Mouse (Mus musculus): ENCODE measurements around the gene Eaf2. TPM values are rescaled to one million over a fixed set of nuclear protein-coding genes. Genes with fewer than 3 reads are reported as not detected.
A peak's percentile ranks its signal among the peaks of the same experiment; 100 is the strongest.

Eaf2 gene
- polyA plus RNA-seq, 1 experiment from 2014 or later, result 0.38 TPM

DNA sequence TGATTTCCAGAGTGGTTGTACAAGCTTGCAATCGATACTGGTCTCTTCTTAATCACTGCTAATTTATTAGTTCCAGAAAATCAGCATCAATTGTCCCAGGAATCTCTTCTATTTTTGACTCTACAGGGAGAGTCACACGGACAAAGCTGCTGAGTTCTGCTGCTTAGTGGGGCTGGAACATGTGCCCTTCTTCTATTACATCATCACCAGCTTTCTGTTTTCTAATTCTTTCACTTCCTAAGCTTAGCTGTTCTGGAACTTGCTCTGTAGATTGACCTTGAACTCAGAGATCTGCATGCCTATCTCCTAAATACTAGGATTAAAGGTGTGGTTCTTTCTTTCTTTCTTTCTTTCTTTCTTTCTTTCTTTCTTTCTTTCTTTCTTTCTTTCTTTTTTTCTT lies 76.5 kb downstream of the Eaf2 start:
- H3K27ac ChIP-seq (replicated peaks; ENCODE audit: low read depth, low read length), result no peak overlapping the region
- H3K36me3 ChIP-seq (ENCODE audit: control insufficient read depth, insufficient read depth, low read length), result no peaks in the 10 kb centered on the region
- no peak for DNase-seq
- H3K9me3 ChIP-seq (ENCODE audit: control insufficient read depth, low read length), result no peaks in the 10 kb centered on the region
- ATAC-seq (ENCODE audit: low FRiP score, low TSS enrichment), result no peak
- H3K4me2 ChIP-seq (ENCODE audit: low read length), result no peak overlapping the region
- H3K4me1 ChIP-seq (ENCODE audit: control insufficient read depth, insufficient read depth, low read length), result no peaks in the 10 kb centered on the region
- H3K27me3 ChIP-seq (ENCODE audit: control insufficient read depth, insufficient read depth, low read length), result no peaks in the 10 kb centered on the region
- H3K9ac ChIP-seq (replicated peaks; ENCODE audit: low read length), result no peak overlapping the region
- 82% methylated on average over 2 of the region's 2 CpGs for WGBS
- H3K4me3 ChIP-seq (replicated peaks; ENCODE audit: low read depth, low read length), result no peak overlapping the region

DNA sequence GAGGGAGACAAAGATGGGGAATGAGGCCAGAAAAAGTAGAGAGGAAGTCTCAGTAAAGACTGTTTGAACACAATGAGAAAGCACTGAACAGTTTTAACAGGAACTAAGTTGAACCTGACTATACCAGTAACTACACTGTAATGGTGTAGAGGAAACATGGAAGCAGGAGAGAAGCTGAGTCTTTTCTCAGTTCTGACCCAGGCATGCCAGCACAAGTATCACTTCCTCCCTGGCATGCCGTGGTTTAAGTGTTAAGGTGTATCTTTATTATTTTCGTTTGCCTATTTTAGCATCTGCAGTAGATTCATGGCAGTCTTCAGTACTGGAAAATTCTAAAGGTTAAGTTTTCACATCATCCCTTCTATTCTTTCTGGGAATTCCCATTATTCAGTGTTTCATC lies 79.8 kb downstream of the Eaf2 start:
- 91% methylated on average over 2 of the region's 2 CpGs for WGBS
- H3K27ac ChIP-seq (replicated peaks; ENCODE audit: low read depth, low read length), result no peak overlapping the region
- H3K36me3 ChIP-seq (ENCODE audit: control insufficient read depth, insufficient read depth, low read length), result no peaks in the 10 kb centered on the region
- no peaks in the 10 kb centered on the region for H3K4me1 ChIP-seq (ENCODE audit: control insufficient read depth, insufficient read depth, low read length)
- H3K9me3 ChIP-seq (ENCODE audit: control insufficient read depth, low read length), result no peaks in the 10 kb centered on the region
- no peak for DNase-seq
- H3K4me2 ChIP-seq (ENCODE audit: low read length), result no peak overlapping the region
- no peak for ATAC-seq (ENCODE audit: low FRiP score, low TSS enrichment)
- no peaks in the 10 kb centered on the region for H3K27me3 ChIP-seq (ENCODE audit: control insufficient read depth, insufficient read depth, low read length)
- H3K4me3 ChIP-seq (replicated peaks; ENCODE audit: low read depth, low read length), result no peak overlapping the region
- no peak overlapping the region for H3K9ac ChIP-seq (replicated peaks; ENCODE audit: low read length)

DNA sequence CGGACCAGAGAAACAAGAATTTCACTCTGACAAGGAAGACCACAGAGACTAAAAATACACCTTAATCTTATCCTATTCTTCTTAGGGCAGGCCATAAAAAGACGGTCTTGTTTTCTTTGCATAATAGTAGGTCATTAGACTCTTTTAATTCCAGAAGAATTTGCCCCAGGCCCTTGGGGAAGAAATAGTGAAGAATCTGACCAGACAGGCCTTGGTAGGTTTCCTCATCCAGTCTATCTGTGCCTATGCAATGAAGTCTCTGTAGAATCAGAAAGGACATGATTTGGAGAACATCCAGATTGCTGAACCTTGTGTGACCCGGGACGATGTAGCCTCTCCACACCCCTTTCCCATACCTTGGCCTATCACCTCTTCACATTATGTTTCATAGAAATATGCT lies 84.6 kb downstream of the Eaf2 start:
- Histone ChIP-seq H3K27ac (replicated peaks; ENCODE audit: low read depth, low read length) (no peak overlapping the region), H3K4me2 (ENCODE audit: low read length) (no peak overlapping the region), H3K9ac (replicated peaks; ENCODE audit: low read length) (no peak overlapping the region), H3K4me1 (ENCODE audit: control insufficient read depth, insufficient read depth, low read length) (no peaks in the 10 kb centered on the region), H3K27me3 (ENCODE audit: control insufficient read depth, insufficient read depth, low read length) (no peaks in the 10 kb centered on the region), H3K4me3 (replicated peaks; ENCODE audit: low read depth, low read length) (no peak overlapping the region), H3K36me3 (ENCODE audit: control insufficient read depth, insufficient read depth, low read length) (no peaks in the 10 kb centered on the region), H3K9me3 (ENCODE audit: control insufficient read depth, low read length) (no peaks in the 10 kb centered on the region)
- WGBS, result 94% methylated on average over 4 of the region's 4 CpGs
- ATAC-seq (ENCODE audit: low FRiP score, low TSS enrichment) (no peak), DNase-seq (no peak)

DNA sequence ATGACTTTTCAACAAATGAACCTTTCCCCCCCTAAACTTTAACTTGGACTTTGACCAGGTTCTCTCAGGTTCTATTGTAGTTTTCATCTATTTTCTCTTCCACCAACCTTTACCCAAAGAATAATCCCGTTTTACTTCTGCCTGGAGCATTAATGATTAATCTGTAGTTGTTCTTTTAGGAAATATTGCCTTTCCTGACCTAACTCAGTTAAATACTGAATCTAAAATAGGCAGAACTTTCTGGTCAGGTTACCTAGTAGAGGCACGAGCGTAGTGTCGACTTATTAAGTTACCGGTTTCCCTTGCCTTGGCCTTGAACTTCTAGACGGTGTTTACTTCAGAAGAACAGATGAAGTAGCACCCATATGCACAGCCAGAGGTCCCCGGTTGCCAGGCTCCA lies 88.3 kb downstream of the Eaf2 start:
- no peak for DNase-seq
- H3K27me3 ChIP-seq (ENCODE audit: control insufficient read depth, insufficient read depth, low read length), result no peaks in the 10 kb centered on the region

DNA sequence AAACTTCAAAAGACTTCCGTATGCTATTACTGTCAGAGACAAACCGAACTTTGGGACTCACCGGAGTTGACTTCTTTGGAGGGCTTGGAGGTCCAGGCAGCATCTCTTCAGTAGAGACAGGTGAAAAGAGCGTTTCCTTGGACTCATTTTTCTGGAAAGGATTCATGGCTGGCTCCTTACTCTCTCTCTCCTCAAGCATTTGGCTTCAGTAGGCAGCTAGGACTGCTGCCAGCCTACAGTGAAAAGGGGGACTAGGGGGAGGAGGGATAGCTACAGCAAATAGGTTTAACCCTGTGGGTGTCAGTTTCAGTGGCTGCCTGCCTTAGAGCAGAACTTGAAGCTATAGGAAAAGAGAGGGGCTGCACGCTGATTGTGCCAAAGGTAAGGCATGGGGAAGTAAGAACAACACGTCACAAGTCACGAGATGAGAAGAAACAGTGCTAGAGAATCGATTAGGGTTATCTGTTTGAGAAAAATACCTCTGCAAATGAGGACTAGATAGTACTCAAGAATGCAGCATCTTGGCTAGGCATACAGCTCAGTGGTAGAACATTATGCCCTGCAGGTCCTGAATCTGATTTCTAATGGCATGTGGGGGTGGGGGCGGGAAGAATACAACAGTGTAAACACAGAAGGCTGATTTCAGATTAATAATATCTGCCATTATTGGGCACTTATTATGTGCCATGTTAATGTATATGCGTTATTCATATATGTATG lies 90.0 kb downstream of the Eaf2 start, which contains the start of gene Slc15a2:
Slc15a2 (minus strand) TSS at position 369 of the 720 bp plus-strand sequence.
- no peaks in the 10 kb centered on the region for H3K27me3 ChIP-seq (ENCODE audit: control insufficient read depth, insufficient read depth, low read length)
- no peak within 1 kb of the TSS for H3K9ac ChIP-seq (replicated peaks; ENCODE audit: low read length)
- no peaks in the 10 kb centered on the region for H3K9me3 ChIP-seq (ENCODE audit: control insufficient read depth, low read length)
- H3K27ac ChIP-seq (replicated peaks; ENCODE audit: low read depth, low read length), result 0 out of 2 replicates have a peak within 1 kb of the TSS, but pooled peaks have one; percentile 14
- H3K4me1 ChIP-seq (ENCODE audit: control insufficient read depth, insufficient read depth, low read length), result no peaks in the 10 kb centered on the region
- no peak within 1 kb of the TSS for H3K4me2 ChIP-seq (ENCODE audit: low read length)
- ATAC-seq (ENCODE audit: low FRiP score, low TSS enrichment) (peak; percentile 58; the same call in 1 of the 2 replicates), DNase-seq (peak; percentile 59)
- 81% methylated on average over 10 of the region's 10 CpGs for WGBS
- no peaks in the 10 kb centered on the region for H3K36me3 ChIP-seq (ENCODE audit: control insufficient read depth, insufficient read depth, low read length)
- H3K4me3 ChIP-seq (replicated peaks; ENCODE audit: low read depth, low read length), result no peak within 1 kb of the TSS

More for the DNA sequence above, 88.3 kb downstream of the Eaf2 start:
- no peaks in the 10 kb centered on the region for H3K9me3 ChIP-seq (ENCODE audit: control insufficient read depth, low read length)
- H3K27ac ChIP-seq (replicated peaks; ENCODE audit: low read depth, low read length), result no peak overlapping the region
- H3K4me2 ChIP-seq (ENCODE audit: low read length), result no peak overlapping the region
- no peak for ATAC-seq (ENCODE audit: low FRiP score, low TSS enrichment)
- no peaks in the 10 kb centered on the region for H3K36me3 ChIP-seq (ENCODE audit: control insufficient read depth, insufficient read depth, low read length)
- WGBS, result 94% methylated on average over 7 of the region's 7 CpGs
- H3K9ac ChIP-seq (replicated peaks; ENCODE audit: low read length), result no peak overlapping the region
- no peak overlapping the region for H3K4me3 ChIP-seq (replicated peaks; ENCODE audit: low read depth, low read length)
- H3K4me1 ChIP-seq (ENCODE audit: control insufficient read depth, insufficient read depth, low read length), result no peaks in the 10 kb centered on the region

DNA sequence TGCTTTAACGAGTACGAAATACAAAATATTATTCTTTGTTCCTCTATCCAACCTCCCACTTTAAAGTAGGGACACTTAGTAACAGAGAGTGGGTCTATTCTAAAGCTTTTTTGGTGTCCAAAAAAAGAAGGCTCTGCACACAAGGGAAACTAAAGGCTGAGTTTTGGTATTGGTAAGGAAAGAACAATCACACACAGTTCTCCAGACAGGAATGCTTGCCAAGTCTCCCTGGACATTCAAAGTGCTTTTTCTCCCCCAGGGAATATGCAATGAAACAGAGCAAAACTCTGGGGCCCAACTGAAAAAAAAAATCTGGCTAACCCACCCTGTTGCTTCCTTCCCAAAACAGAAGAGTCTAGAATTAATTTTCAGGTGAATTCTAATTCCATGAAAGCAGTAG lies 90.7 kb downstream of the Eaf2 start:
- Histone ChIP-seq H3K9me3 (ENCODE audit: control insufficient read depth, low read length) (no peaks in the 10 kb centered on the region), H3K27ac (replicated peaks; ENCODE audit: low read depth, low read length) (0 out of 2 replicates have a peak overlapping the region, but pooled peaks have one; percentile 14), H3K4me1 (ENCODE audit: control insufficient read depth, insufficient read depth, low read length) (no peaks in the 10 kb centered on the region), H3K4me2 (ENCODE audit: low read length) (no peak overlapping the region), H3K9ac (replicated peaks; ENCODE audit: low read length) (no peak overlapping the region), H3K36me3 (ENCODE audit: control insufficient read depth, insufficient read depth, low read length) (no peaks in the 10 kb centered on the region), H3K27me3 (ENCODE audit: control insufficient read depth, insufficient read depth, low read length) (no peaks in the 10 kb centered on the region), H3K4me3 (replicated peaks; ENCODE audit: low read depth, low read length) (no peak overlapping the region)
- no peak for ATAC-seq (ENCODE audit: low FRiP score, low TSS enrichment)
- WGBS, result 84% methylated on average over 2 of the region's 2 CpGs
- peak; percentile 46 for DNase-seq

DNA sequence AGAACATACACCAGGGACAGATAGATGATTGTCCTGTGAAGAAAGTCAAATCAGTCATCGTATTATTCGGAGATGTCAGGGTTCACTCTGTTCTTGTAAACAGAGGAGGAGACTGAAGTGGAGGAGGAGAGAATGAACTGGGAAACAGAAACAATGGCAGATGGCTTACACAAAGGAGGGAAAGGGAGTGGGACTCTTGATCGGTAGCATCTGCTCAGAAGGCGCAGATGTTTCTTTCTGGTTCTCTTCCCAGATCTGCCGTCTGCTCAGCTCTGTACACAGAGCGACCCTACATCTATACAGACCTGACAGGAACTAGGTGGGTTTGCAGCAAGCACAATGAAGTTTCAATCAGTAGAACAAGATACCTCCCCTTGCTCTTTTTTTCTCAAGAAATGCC lies 99.1 kb downstream of the Eaf2 start:
- no peak overlapping the region for H3K4me2 ChIP-seq (ENCODE audit: low read length)
- H3K4me3 ChIP-seq (replicated peaks; ENCODE audit: low read depth, low read length), result no peak overlapping the region
- H3K27me3 ChIP-seq (ENCODE audit: control insufficient read depth, insufficient read depth, low read length), result no peaks in the 10 kb centered on the region
- no peak for ATAC-seq (ENCODE audit: low FRiP score, low TSS enrichment)
- H3K27ac ChIP-seq (replicated peaks; ENCODE audit: low read depth, low read length), result no peak overlapping the region
- H3K4me1 ChIP-seq (ENCODE audit: control insufficient read depth, insufficient read depth, low read length), result no peaks in the 10 kb centered on the region
- no peak overlapping the region for H3K9ac ChIP-seq (replicated peaks; ENCODE audit: low read length)
- H3K36me3 ChIP-seq (ENCODE audit: control insufficient read depth, insufficient read depth, low read length), result no peaks in the 10 kb centered on the region
- DNase-seq, result peak; percentile 2
- 79% methylated on average over 6 of the region's 6 CpGs for WGBS
- H3K9me3 ChIP-seq (ENCODE audit: control insufficient read depth, low read length), result no peaks in the 10 kb centered on the region

DNA sequence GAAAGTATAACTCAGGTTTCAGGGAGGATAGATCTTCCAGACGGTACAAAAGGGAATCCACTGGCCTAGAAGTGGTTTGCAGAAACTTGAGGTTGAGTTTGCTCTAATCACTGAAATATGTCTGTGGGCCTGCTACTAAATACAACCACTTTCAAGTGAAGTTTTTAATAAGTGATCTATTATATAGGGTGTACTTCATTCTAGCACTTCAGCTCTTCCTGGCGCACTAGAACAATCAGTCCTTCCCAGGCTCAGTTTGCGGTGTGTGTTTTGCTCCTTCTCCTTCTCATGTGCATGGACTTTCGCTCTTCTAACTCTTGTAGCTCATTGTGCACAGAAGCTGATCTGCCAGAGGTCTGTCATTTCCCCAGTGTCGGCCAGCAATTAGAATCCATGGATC lies 101.8 kb downstream of the Eaf2 start:
- Histone ChIP-seq H3K36me3 (ENCODE audit: control insufficient read depth, insufficient read depth, low read length) (no peaks in the 10 kb centered on the region), H3K9ac (replicated peaks; ENCODE audit: low read length) (no peak overlapping the region), H3K4me1 (ENCODE audit: control insufficient read depth, insufficient read depth, low read length) (no peaks in the 10 kb centered on the region), H3K27ac (replicated peaks; ENCODE audit: low read depth, low read length) (no peak overlapping the region), H3K4me2 (ENCODE audit: low read length) (no peak overlapping the region), H3K4me3 (replicated peaks; ENCODE audit: low read depth, low read length) (no peak overlapping the region), H3K27me3 (ENCODE audit: control insufficient read depth, insufficient read depth, low read length) (no peaks in the 10 kb centered on the region), H3K9me3 (ENCODE audit: control insufficient read depth, low read length) (no peaks in the 10 kb centered on the region)
- ATAC-seq (ENCODE audit: low FRiP score, low TSS enrichment), result no peak
- 94% methylated on average over 5 of the region's 5 CpGs for WGBS
- no peak for DNase-seq

DNA sequence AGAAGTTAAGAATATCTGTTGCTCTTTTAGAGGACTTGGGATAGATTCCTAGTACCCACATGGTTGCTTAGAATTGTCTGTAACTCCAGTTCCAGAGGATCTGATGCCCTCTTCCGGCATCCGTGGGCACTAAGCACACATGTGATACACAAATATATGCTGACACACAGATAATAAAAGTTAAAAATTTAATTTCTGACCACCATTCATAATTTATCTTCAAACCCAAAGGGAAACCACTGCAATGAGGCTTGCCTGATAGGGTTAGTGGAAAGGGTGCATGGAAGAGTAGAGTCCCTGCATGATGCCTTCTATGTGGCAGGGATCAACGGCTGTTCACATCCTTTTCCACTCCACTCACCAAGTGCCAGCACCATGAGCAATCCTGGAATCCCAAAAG lies 103.1 kb downstream of the Eaf2 start:
- ATAC-seq (ENCODE audit: low FRiP score, low TSS enrichment), result no peak
- Histone ChIP-seq H3K4me2 (ENCODE audit: low read length) (no peak overlapping the region), H3K4me3 (replicated peaks; ENCODE audit: low read depth, low read length) (no peak overlapping the region), H3K27ac (replicated peaks; ENCODE audit: low read depth, low read length) (no peak overlapping the region), H3K9me3 (ENCODE audit: control insufficient read depth, low read length) (no peaks in the 10 kb centered on the region), H3K9ac (replicated peaks; ENCODE audit: low read length) (no peak overlapping the region), H3K36me3 (ENCODE audit: control insufficient read depth, insufficient read depth, low read length) (no peaks in the 10 kb centered on the region), H3K27me3 (ENCODE audit: control insufficient read depth, insufficient read depth, low read length) (no peaks in the 10 kb centered on the region), H3K4me1 (ENCODE audit: control insufficient read depth, insufficient read depth, low read length) (no peaks in the 10 kb centered on the region)
- no peak for DNase-seq
- WGBS, result 94% methylated on average over 3 of the region's 3 CpGs

Measured in midbrain, embryonic 14.5 days (tissue).